In genomic region chr5:33536261-33536660, GRCm38 (mm10) we compare ENCODE assay signal across 23 mouse cellular contexts.
"Had no signal": no experiment of that assay in that cellular context is flagged by ENCODE, and none has a peak within 500 bp of the region (broad histone marks: within the 10 kb centered on the region; RNA-seq: fewer than 3 reads in every experiment).

No protein-coding gene starts in this region.

- H3K9ac ChIP-seq: heart, embryonic 12.5 days; hindbrain, embryonic 12.5 days; hindbrain, embryonic 14.5 days; intestine, embryonic 15.5 days; limb, embryonic 13.5 days; limb, embryonic 15.5 days; liver, embryonic 12.5 days; liver, embryonic 14.5 days had no signal

- H3K4me1 ChIP-seq: liver, embryonic 12.5 days had no signal

- H3K4me3 ChIP-seq: gastrocnemius, adult 2 months; heart, embryonic 10.5 days; heart, embryonic 12.5 days; hindbrain, embryonic 10.5 days; hindbrain, embryonic 12.5 days; intestine, embryonic 15.5 days; layer of hippocampus, adult 2 months; left cerebral cortex, adult 2 months; limb, embryonic 13.5 days; limb, embryonic 15.5 days; liver, embryonic 12.5 days had no signal

- H3K27ac ChIP-seq: gastrocnemius, adult 2 months; heart, embryonic 10.5 days; hindbrain, embryonic 10.5 days; hindbrain, embryonic 12.5 days; hindbrain, embryonic 14.5 days; intestine, embryonic 15.5 days; layer of hippocampus, adult 2 months; left cerebral cortex, adult 2 months; limb, embryonic 13.5 days; limb, embryonic 15.5 days; liver, embryonic 12.5 days; liver, embryonic 14.5 days had no signal

- H3K9me3 ChIP-seq: heart, embryonic 10.5 days; heart, embryonic 12.5 days; hindbrain, embryonic 10.5 days; hindbrain, embryonic 12.5 days; intestine, embryonic 15.5 days; limb, embryonic 13.5 days; limb, embryonic 15.5 days; liver, embryonic 12.5 days had no signal

- H3K36me3 ChIP-seq: heart, embryonic 10.5 days; heart, embryonic 12.5 days; hindbrain, embryonic 10.5 days; hindbrain, embryonic 12.5 days; intestine, embryonic 15.5 days; limb, embryonic 13.5 days; limb, embryonic 15.5 days; liver, embryonic 12.5 days had no signal

- DNase-seq: gastrocnemius, adult 2 months; gastrocnemius, postnatal 10 days; gastrocnemius, postnatal 25 days; heart, adult 18-20 months; heart, postnatal 10 days; heart, postnatal 4 days; kidney, adult 8-10 months; kidney, postnatal 10 days; kidney, postnatal 25 days; kidney, postnatal 4 days; left cerebral cortex, postnatal 4 days had no signal
